Mouse (Mus musculus): ENCODE measurements around the gene Letm1. TPM values are rescaled to one million over a fixed set of nuclear protein-coding genes. Genes with fewer than 3 reads are reported as not detected.
A peak's percentile ranks its signal among the peaks of the same experiment; 100 is the strongest.

Letm1 gene
- polyA plus RNA-seq, 1 experiment = 10.9 TPM

- TF ChIP-seq POLR2A (IDR thresholded peaks at IDR 0.05; ENCODE audit: borderline replicate concordance, control insufficient read depth, low read depth, low read length) (no peak), CTCF (IDR thresholded peaks at IDR 0.05; ENCODE audit: control insufficient read depth, insufficient read depth, low read length) (no peak)
- no peaks in the 10 kb centered on the region for H3K4me1 ChIP-seq (ENCODE audit: control insufficient read depth, insufficient read depth, low read length)
- H3K4me3 ChIP-seq (replicated peaks; ENCODE audit: control insufficient read depth, low read depth, low read length) = no peak overlapping the region
- WGBS = 67% methylated on average over 13 of the region's 13 CpGs
- H3K27ac ChIP-seq (ENCODE audit: control insufficient read depth, insufficient read depth, low read depth, low read length, poor library complexity) = no peak overlapping the region
Observed at GRCm38 (mm10) chr5:33697947-33698512, 84.6 kb downstream of the Letm1 start.

DNA sequence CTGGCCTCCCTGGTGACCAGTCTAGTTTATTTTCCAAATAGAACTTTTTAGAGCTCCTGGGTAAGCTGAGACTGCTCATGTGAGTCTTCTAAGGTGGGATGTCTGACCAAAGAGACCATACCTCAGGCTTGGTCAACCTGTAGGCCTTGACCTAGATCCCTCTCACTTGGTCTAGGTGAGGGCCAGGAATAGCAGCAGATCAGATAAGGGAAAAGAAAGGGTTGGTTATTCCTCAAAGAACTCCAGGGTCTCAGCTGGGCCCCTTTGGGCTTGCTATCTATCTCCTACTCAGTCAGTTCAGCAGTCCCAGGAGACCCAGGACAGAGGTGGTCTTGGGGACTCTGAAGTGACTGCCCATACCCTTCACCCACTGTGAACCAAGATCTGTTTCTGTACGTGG, 85.1 kb downstream of the Letm1 start:
- WGBS = 70% methylated on average over 1 of the region's 1 CpGs
- TF ChIP-seq POLR2A (IDR thresholded peaks at IDR 0.05; ENCODE audit: borderline replicate concordance, control insufficient read depth, low read depth, low read length) = no peak
- TF ChIP-seq CTCF (IDR thresholded peaks at IDR 0.05; ENCODE audit: control insufficient read depth, insufficient read depth, low read length) = no peak
- no peaks in the 10 kb centered on the region for H3K4me1 ChIP-seq (ENCODE audit: control insufficient read depth, insufficient read depth, low read length)
- H3K27ac ChIP-seq (ENCODE audit: control insufficient read depth, insufficient read depth, low read depth, low read length, poor library complexity) = no peak overlapping the region
- no peak overlapping the region for H3K4me3 ChIP-seq (replicated peaks; ENCODE audit: control insufficient read depth, low read depth, low read length)

GRCm38 (mm10) chr5:33696430-33696829, 86.2 kb downstream of the Letm1 start:
- TF ChIP-seq POLR2A (IDR thresholded peaks at IDR 0.05; ENCODE audit: borderline replicate concordance, control insufficient read depth, low read depth, low read length) = no peak
- TF ChIP-seq CTCF (IDR thresholded peaks at IDR 0.05; ENCODE audit: control insufficient read depth, insufficient read depth, low read length) = no peak
- Histone ChIP-seq H3K27ac (ENCODE audit: control insufficient read depth, insufficient read depth, low read depth, low read length, poor library complexity) (no peak overlapping the region), H3K4me3 (replicated peaks; ENCODE audit: control insufficient read depth, low read depth, low read length) (no peak overlapping the region), H3K4me1 (ENCODE audit: control insufficient read depth, insufficient read depth, low read length) (no peaks in the 10 kb centered on the region)
- 78% methylated on average over 5 of the region's 5 CpGs for WGBS

DNA sequence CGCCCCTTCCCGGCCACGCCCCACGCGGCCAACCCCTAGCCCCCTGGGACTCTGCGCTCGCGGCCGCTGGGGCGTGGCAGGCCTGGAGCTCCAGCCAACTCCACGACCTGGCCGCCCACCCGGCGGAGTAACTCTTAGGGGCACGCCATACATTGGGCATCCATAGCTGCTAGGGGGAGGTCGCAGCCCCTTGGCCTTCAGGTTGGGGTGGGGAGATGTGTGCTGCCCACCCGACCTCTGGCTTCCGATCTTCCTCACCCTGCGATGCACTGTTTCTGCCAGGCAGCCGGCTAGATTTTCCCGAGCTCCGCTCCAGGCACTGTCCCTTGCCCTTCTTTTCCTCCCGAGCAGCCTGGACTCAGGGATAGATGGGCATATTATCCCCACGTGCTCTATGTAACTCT, 86.9 kb downstream of the Letm1 start:
- H3K4me1 ChIP-seq (ENCODE audit: control insufficient read depth, insufficient read depth, low read length) = no peaks in the 10 kb centered on the region
- no peak overlapping the region for H3K27ac ChIP-seq (ENCODE audit: control insufficient read depth, insufficient read depth, low read depth, low read length, poor library complexity)
- no peak overlapping the region for H3K4me3 ChIP-seq (replicated peaks; ENCODE audit: control insufficient read depth, low read depth, low read length)
- TF ChIP-seq CTCF (IDR thresholded peaks at IDR 0.05; ENCODE audit: control insufficient read depth, insufficient read depth, low read length) (no peak), POLR2A (IDR thresholded peaks at IDR 0.05; ENCODE audit: borderline replicate concordance, control insufficient read depth, low read depth, low read length) (no peak)
- WGBS = 29% methylated on average over 24 of the region's 24 CpGs

- Histone ChIP-seq H3K4me3 (replicated peaks; ENCODE audit: control insufficient read depth, low read depth, low read length) (no peak overlapping the region), H3K27ac (ENCODE audit: control insufficient read depth, insufficient read depth, low read depth, low read length, poor library complexity) (no peak overlapping the region), H3K4me1 (ENCODE audit: control insufficient read depth, insufficient read depth, low read length) (no peaks in the 10 kb centered on the region)
- 13% methylated on average over 71 of the region's 71 CpGs for WGBS
- TF ChIP-seq POLR2A (IDR thresholded peaks at IDR 0.05; ENCODE audit: borderline replicate concordance, control insufficient read depth, low read depth, low read length) = no peak
- no peak for TF ChIP-seq CTCF (IDR thresholded peaks at IDR 0.05; ENCODE audit: control insufficient read depth, insufficient read depth, low read length)
Observed at GRCm38 (mm10) chr5:33694848-33695717, 87.5 kb downstream of the Letm1 start.

GRCm38 (mm10) chr5:33694461-33694847, 88.2 kb downstream of the Letm1 start:
- H3K4me1 ChIP-seq (ENCODE audit: control insufficient read depth, insufficient read depth, low read length) = no peaks in the 10 kb centered on the region
- 91% methylated on average over 9 of the region's 9 CpGs for WGBS
- no peak overlapping the region for H3K4me3 ChIP-seq (replicated peaks; ENCODE audit: control insufficient read depth, low read depth, low read length)
- H3K27ac ChIP-seq (ENCODE audit: control insufficient read depth, insufficient read depth, low read depth, low read length, poor library complexity) = no peak overlapping the region
- TF ChIP-seq CTCF (IDR thresholded peaks at IDR 0.05; ENCODE audit: control insufficient read depth, insufficient read depth, low read length) = no peak
- no peak for TF ChIP-seq POLR2A (IDR thresholded peaks at IDR 0.05; ENCODE audit: borderline replicate concordance, control insufficient read depth, low read depth, low read length)

DNA sequence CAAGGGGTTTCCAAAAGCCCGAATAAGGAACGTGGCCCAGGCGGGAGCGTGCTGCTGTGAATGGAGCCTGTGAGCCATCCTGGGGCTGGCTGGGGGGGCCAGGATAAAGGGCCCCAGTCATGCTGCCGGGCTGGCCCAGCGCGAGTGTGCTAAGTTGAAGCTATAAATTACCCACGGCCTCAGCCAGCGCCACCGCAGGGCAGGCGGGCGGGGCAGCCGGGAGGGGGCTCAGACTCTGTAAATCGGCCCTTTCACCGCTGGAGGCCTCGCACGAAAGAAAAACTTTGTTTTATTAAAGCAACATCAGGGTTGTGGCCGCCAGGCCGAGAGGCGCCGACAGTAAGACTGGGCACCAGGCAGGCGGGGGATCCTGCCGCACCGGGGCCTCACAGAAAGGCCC, 90.2 kb downstream of the Letm1 start:
- H3K4me1 ChIP-seq (ENCODE audit: control insufficient read depth, insufficient read depth, low read length) = no peaks in the 10 kb centered on the region
- TF ChIP-seq POLR2A (IDR thresholded peaks at IDR 0.05; ENCODE audit: borderline replicate concordance, control insufficient read depth, low read depth, low read length) = no peak
- no peak for TF ChIP-seq CTCF (IDR thresholded peaks at IDR 0.05; ENCODE audit: control insufficient read depth, insufficient read depth, low read length)
- WGBS = 8% methylated on average over 24 of the region's 24 CpGs

DNA sequence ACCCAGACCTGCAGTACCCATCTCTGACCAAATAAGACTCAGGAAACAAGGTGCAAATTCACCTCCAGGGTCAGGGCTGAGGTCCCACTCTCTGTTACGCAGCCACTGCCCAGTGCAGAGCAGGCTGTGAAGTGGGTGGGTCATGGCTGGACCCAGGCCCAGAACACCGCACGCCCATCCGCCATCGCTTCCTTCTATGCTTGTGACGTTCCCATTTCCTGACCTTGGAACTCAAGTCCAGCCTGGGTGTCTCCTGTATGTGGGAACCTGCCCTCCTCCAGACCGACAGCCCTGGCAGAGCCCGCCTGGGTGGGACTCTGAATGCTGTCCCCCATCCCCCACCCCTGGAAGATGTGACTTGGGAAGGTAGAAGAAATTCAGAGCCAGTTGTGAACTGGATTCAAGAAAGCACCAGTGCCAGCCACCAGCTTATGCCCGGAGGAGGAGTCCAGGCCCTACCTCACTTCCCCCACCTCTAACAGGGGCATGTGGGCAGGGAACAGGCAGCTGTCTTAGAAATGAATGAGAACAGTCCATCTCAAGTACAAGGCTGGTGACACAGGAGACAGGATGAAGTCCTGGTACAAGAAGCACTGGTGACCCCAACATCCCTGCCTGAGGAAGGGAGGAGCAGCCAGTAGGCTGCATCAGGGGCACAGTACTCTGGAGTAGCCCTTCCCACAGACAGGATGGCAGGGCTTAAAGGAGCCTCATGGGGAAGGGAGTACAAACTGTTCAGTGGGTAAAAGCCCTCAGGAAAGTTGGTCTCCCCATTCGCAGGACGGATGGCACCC, 92.6 kb downstream of the Letm1 start:
- WGBS = 83% methylated on average over 11 of the region's 11 CpGs
- no peaks in the 10 kb centered on the region for H3K4me1 ChIP-seq (ENCODE audit: control insufficient read depth, insufficient read depth, low read length)
- 0 out of 2 replicates have a peak overlapping the region, but pooled peaks have one; percentile 4 for H3K27ac ChIP-seq (ENCODE audit: control insufficient read depth, insufficient read depth, low read depth, low read length, poor library complexity)
- TF ChIP-seq POLR2A (IDR thresholded peaks at IDR 0.05; ENCODE audit: borderline replicate concordance, control insufficient read depth, low read depth, low read length) (no peak), CTCF (IDR thresholded peaks at IDR 0.05; ENCODE audit: control insufficient read depth, insufficient read depth, low read length) (no peak)
- no peak overlapping the region for H3K4me3 ChIP-seq (replicated peaks; ENCODE audit: control insufficient read depth, low read depth, low read length)

More for the DNA sequence above, 90.2 kb downstream of the Letm1 start:
- Histone ChIP-seq H3K4me3 (replicated peaks; ENCODE audit: control insufficient read depth, low read depth, low read length) (no peak overlapping the region), H3K27ac (ENCODE audit: control insufficient read depth, insufficient read depth, low read depth, low read length, poor library complexity) (no peak overlapping the region)

Other genes starting within 250 kb of the Letm1 start
- gene Fam53a, start 153.2 kb downstream of the Letm1 start, polyA plus RNA-seq (2011; ENCODE audit: insufficient read depth, insufficient read length, low replicate concordance, missing spikeins) = 6.6 and 11.1 TPM in 2 replicates
- gene Gm9903, start 152.9 kb downstream of the Letm1 start, polyA plus RNA-seq (2011; ENCODE audit: insufficient read depth, insufficient read length, low replicate concordance, missing spikeins) = not detected in 2 replicates
- gene Slbp, start 130.2 kb downstream of the Letm1 start, polyA plus RNA-seq (2011; ENCODE audit: insufficient read depth, insufficient read length, low replicate concordance, missing spikeins) = 194 and 275 TPM in 2 replicates
- 237 and 249 TPM in 2 replicates for gene Tacc3, start 124.7 kb downstream of the Letm1 start, polyA plus RNA-seq (2011; ENCODE audit: insufficient read depth, insufficient read length, low replicate concordance, missing spikeins)
- 8.4 and 9.7 TPM in 2 replicates for gene Tmem129, start 124.4 kb downstream of the Letm1 start, polyA plus RNA-seq (2011; ENCODE audit: insufficient read depth, insufficient read length, low replicate concordance, missing spikeins)
- gene Fgfr3, start 61.1 kb downstream of the Letm1 start, polyA plus RNA-seq (2011; ENCODE audit: insufficient read depth, insufficient read length, low replicate concordance, missing spikeins) = 1.6 TPM in 2 replicates
- gene Nsd2, start 37.9 kb upstream of the Letm1 start, polyA plus RNA-seq (2011; ENCODE audit: insufficient read depth, insufficient read length, low replicate concordance, missing spikeins) = 28.9 and 43.4 TPM in 2 replicates
- gene Nelfa, start 153.6 kb upstream of the Letm1 start, polyA plus RNA-seq (2011; ENCODE audit: insufficient read depth, insufficient read length, low replicate concordance, missing spikeins) = 10.4 and 14.6 TPM in 2 replicates
- 9.1 TPM in 1 of 2 replicates, not detected in the other for gene Gm1673, start 200.6 kb upstream of the Letm1 start, polyA plus RNA-seq (2011; ENCODE audit: insufficient read depth, insufficient read length, low replicate concordance, missing spikeins)
- 1.7 and 4.0 TPM in 2 replicates for gene Nat8l, start 213.2 kb upstream of the Letm1 start, polyA plus RNA-seq (2011; ENCODE audit: insufficient read depth, insufficient read length, low replicate concordance, missing spikeins)

Data from bone marrow, adult 2 months (tissue).